Mouse (Mus musculus) MEL (cell line): ENCODE results near the gene Shank3. TPM values are rescaled to one million over a fixed set of nuclear protein-coding genes. Genes with fewer than 3 reads are reported as not detected.

Experiments used
- DNase-seq: peaks from one replicate; pipeline ENCODE4 v3.0.0; 2011; ENCODE audit warnings: low read depth, low spot score
- H3K27ac ChIP-seq: 2 replicates; pipeline ENCODE4 v1.5.1; 2012; ENCODE audit warnings: low read depth, mild to moderate bottlenecking, control low read depth, low read length, moderate library complexity; ENCODE audit not compliant: control insufficient read depth
- H3K27me3 ChIP-seq, 2 experiments: fragments of 150-350 bp in 1 of 2; sonication (generic) in 1 of 2; 2 replicates each; pipeline ENCODE4 v1.6.1; 2012; ENCODE audit warnings: low read length in 2 of 2, mild to moderate bottlenecking in 2 of 2, improper control_type of control experiment in 1 of 2, moderate library complexity in 1 of 2; ENCODE audit not compliant: insufficient read depth in 2 of 2, control insufficient read depth in 1 of 2
- H3K36me3 ChIP-seq, 2 experiments: 2 replicates each; pipeline ENCODE4 v1.6.1; 2012 to 2014; ENCODE audit warnings: low read length in 2 of 2, improper control_type of control experiment in 1 of 2, inconsistent platforms in 1 of 2, mild to moderate bottlenecking in 1 of 2; ENCODE audit not compliant: insufficient read depth in 2 of 2, control insufficient read depth in 1 of 2
- H3K4me1 ChIP-seq, 2 experiments: fragments of 150-350 bp in 1 of 2; sonication (generic) in 1 of 2; 2 replicates each; pipeline ENCODE4 v1.6.1; 2012; ENCODE audit warnings: low read length in 2 of 2, improper control_type of control experiment in 1 of 2, mild to moderate bottlenecking in 1 of 2; ENCODE audit not compliant: insufficient read depth in 2 of 2, control insufficient read depth in 1 of 2
- H3K4me3 ChIP-seq, 2 experiments: fragments of 150-350 bp in 1 of 2; sonication (generic) in 1 of 2; 2 replicates each; pipeline ENCODE4 v1.5.1; 2012; ENCODE audit warnings: low read depth in 2 of 2, low read length in 2 of 2, mild to moderate bottlenecking in 2 of 2, moderate library complexity in 2 of 2, control low read depth in 1 of 2, improper control_type of control experiment in 1 of 2; ENCODE audit not compliant: control insufficient read depth in 1 of 2, insufficient read depth in 1 of 2
- H3K79me2 ChIP-seq: 2 replicates; pipeline ENCODE4 v1.6.1; 2012; ENCODE audit warnings: mild to moderate bottlenecking, low read length, moderate library complexity; ENCODE audit not compliant: control insufficient read depth, poor library complexity, insufficient read depth
- H3K9ac ChIP-seq: 2 replicates; pipeline ENCODE4 v1.6.1; 2012; ENCODE audit warnings: low read depth, mild to moderate bottlenecking, control low read depth, low read length, moderate library complexity; ENCODE audit not compliant: control insufficient read depth, poor library complexity, severe bottlenecking
- H3K9me3 ChIP-seq: fragments of 150-350 bp; sonication (generic); replicated peaks from 2 replicates; pipeline ENCODE4 v1.6.1; 2012; ENCODE audit warnings: mild to moderate bottlenecking, low read length, improper control_type of control experiment, moderate library complexity; ENCODE audit not compliant: insufficient read depth
- CHD1 ChIP-seq: IDR thresholded peaks from 2 replicates; pipeline ENCODE4 v1.6.1; 2012; ENCODE audit warnings: low read depth, mild to moderate bottlenecking, inconsistent platforms, low read length, improper control_type of control experiment
- CHD2 ChIP-seq: IDR thresholded peaks from 2 replicates; pipeline ENCODE4 v1.6.1; 2011; ENCODE audit warnings: low read length, improper control_type of control experiment
- CTCF ChIP-seq, 3 experiments: IDR thresholded peaks in 2 of 3; conservative IDR thresholded peaks in 1 of 3; 2 replicates each; pipeline ENCODE4 v1.5.1; 2011 to 2012; ENCODE audit warnings: low read length in 3 of 3, low read depth in 2 of 3, mild to moderate bottlenecking in 2 of 3, improper control_type of control experiment in 1 of 3, inconsistent platforms in 1 of 3, mixed read lengths in 1 of 3, moderate library complexity in 1 of 3; ENCODE audit not compliant: control insufficient read depth in 1 of 3, insufficient read depth in 1 of 3, poor library complexity in 1 of 3, severe bottlenecking in 1 of 3
- ETS1 ChIP-seq: IDR thresholded peaks from 2 replicates; pipeline ENCODE4 v1.6.1; 2012; ENCODE audit warnings: low read depth, mild to moderate bottlenecking, inconsistent platforms, low read length, improper control_type of control experiment, moderate library complexity
- GABPA ChIP-seq: IDR thresholded peaks from 2 replicates; pipeline ENCODE4 v1.6.1; 2012; ENCODE audit warnings: low read depth, mild to moderate bottlenecking, inconsistent platforms, low read length, improper control_type of control experiment, moderate library complexity
- GATA1 ChIP-seq: IDR thresholded peaks from 2 replicates; pipeline ENCODE4 v1.6.1; 2011; ENCODE audit warnings: low read depth, low read length, improper control_type of control experiment
- JUND ChIP-seq: IDR thresholded peaks from 2 replicates; pipeline ENCODE4 v1.6.1; 2011; ENCODE audit warnings: low read depth, mild to moderate bottlenecking, improper control_type of control experiment, low read length
- KAT2A ChIP-seq: conservative IDR thresholded peaks from 2 replicates; pipeline ENCODE4 v1.6.1; 2012; ENCODE audit warnings: low read depth, low read length, improper control_type of control experiment, inconsistent platforms
- MAX ChIP-seq: IDR thresholded peaks from 2 replicates; pipeline ENCODE4 v1.6.1; 2011; ENCODE audit warnings: low read length, improper control_type of control experiment
- MAZ ChIP-seq: IDR thresholded peaks from 2 replicates; pipeline ENCODE4 v1.6.1; 2012; ENCODE audit warnings: low read depth, mild to moderate bottlenecking, inconsistent platforms, low read length, improper control_type of control experiment
- MEF2A ChIP-seq: IDR thresholded peaks from 2 replicates; pipeline ENCODE4 v1.6.1; 2014; ENCODE audit warnings: low read depth, mild to moderate bottlenecking, inconsistent platforms, low read length, improper control_type of control experiment; ENCODE audit not compliant: poor library complexity, insufficient replicate concordance, severe bottlenecking; ENCODE audit errors: extremely low read depth
- MXI1 ChIP-seq: IDR thresholded peaks from 2 replicates; pipeline ENCODE4 v1.6.1; 2011; ENCODE audit warnings: mild to moderate bottlenecking, low read depth, low read length, improper control_type of control experiment
- MYB ChIP-seq: IDR thresholded peaks from 2 replicates; pipeline ENCODE4 v1.6.1; 2011; ENCODE audit warnings: mild to moderate bottlenecking, low read depth, low read length, improper control_type of control experiment
- NELFE ChIP-seq: IDR thresholded peaks from 2 replicates; pipeline ENCODE4 v1.6.1; 2011; ENCODE audit warnings: low read depth, low read length, improper control_type of control experiment
- NRF1 ChIP-seq: IDR thresholded peaks from 2 replicates; pipeline ENCODE4 v1.6.1; 2014; ENCODE audit warnings: low read depth, mild to moderate bottlenecking, inconsistent platforms, low read length, improper control_type of control experiment, moderate library complexity; ENCODE audit not compliant: poor library complexity, insufficient read depth, severe bottlenecking
- POLR2AphosphoS5 ChIP-seq: IDR thresholded peaks from 2 replicates; pipeline ENCODE4 v1.6.1; 2012; ENCODE audit warnings: low read depth, borderline replicate concordance, mild to moderate bottlenecking, inconsistent platforms, low read length, moderate library complexity, mixed read lengths
- RAD21 ChIP-seq: IDR thresholded peaks from 2 replicates; pipeline ENCODE4 v1.6.1; 2011; ENCODE audit warnings: mild to moderate bottlenecking, low read depth, low read length, improper control_type of control experiment
- RCOR1 ChIP-seq: IDR thresholded peaks from 2 replicates; pipeline ENCODE4 v1.6.1; 2012; ENCODE audit warnings: low read depth, mild to moderate bottlenecking, inconsistent platforms, low read length, improper control_type of control experiment
- SMC3 ChIP-seq: IDR thresholded peaks from 2 replicates; pipeline ENCODE4 v1.6.1; 2011; ENCODE audit warnings: low read depth, low read length, improper control_type of control experiment
- TBP ChIP-seq: IDR thresholded peaks from 2 replicates; pipeline ENCODE4 v1.8.0; 2011; ENCODE audit warnings: low read depth, low read length, improper control_type of control experiment
- TCF12 ChIP-seq: IDR thresholded peaks from 2 replicates; pipeline ENCODE4 v1.6.1; 2014; ENCODE audit warnings: low read depth, mild to moderate bottlenecking, inconsistent platforms, low read length, improper control_type of control experiment, moderate library complexity
- UBTF ChIP-seq: IDR thresholded peaks from 2 replicates; pipeline ENCODE4 v1.6.1; 2012; ENCODE audit warnings: low read depth, mild to moderate bottlenecking, inconsistent platforms, low read length, improper control_type of control experiment, moderate library complexity, borderline replicate concordance; ENCODE audit not compliant: insufficient read depth
- USF1 ChIP-seq: IDR thresholded peaks from 2 replicates; pipeline ENCODE4 v1.6.1; 2014; ENCODE audit warnings: low read depth, mild to moderate bottlenecking, inconsistent platforms, low read length, improper control_type of control experiment, moderate library complexity
- USF2 ChIP-seq, 2 experiments: IDR thresholded peaks; 2 replicates each; pipeline ENCODE4 v1.6.1; 2011 to 2012; ENCODE audit warnings: improper control_type of control experiment in 2 of 2, low read length in 2 of 2, borderline replicate concordance in 1 of 2, inconsistent platforms in 1 of 2, low read depth in 1 of 2, mild to moderate bottlenecking in 1 of 2; ENCODE audit not compliant: insufficient read depth in 1 of 2
- ZC3H11A ChIP-seq: IDR thresholded peaks from 2 replicates; pipeline ENCODE4 v1.6.1; 2012; ENCODE audit warnings: low read depth, mild to moderate bottlenecking, inconsistent platforms, low read length, improper control_type of control experiment
- ZKSCAN1 ChIP-seq: IDR thresholded peaks from 2 replicates; pipeline ENCODE4 v1.6.1; 2012; ENCODE audit warnings: low read depth, mild to moderate bottlenecking, inconsistent platforms, low read length, improper control_type of control experiment, moderate library complexity
- ZMIZ1 ChIP-seq: IDR thresholded peaks from 2 replicates; pipeline ENCODE4 v1.6.1; 2012; ENCODE audit warnings: low read depth, mild to moderate bottlenecking, inconsistent platforms, low read length, improper control_type of control experiment, moderate library complexity
- ZNF384 ChIP-seq: IDR thresholded peaks from 2 replicates; pipeline ENCODE4 v1.6.1; 2012; ENCODE audit warnings: low read depth, mild to moderate bottlenecking, inconsistent platforms, low read length, improper control_type of control experiment
- polyA plus RNA-seq, 2 experiments: library from polyadenylated mRNA; stranded (reverse) in 1 of 2; unstranded in 1 of 2; fragments of >175 nt in 1 of 2; fragments of >200 nt in 1 of 2; gene quantifications; 2 replicates each; pipeline versions ENCODE4 v1.2.1 to v1.2.4; 2012; ENCODE audit warnings: low replicate concordance in 2 of 2, low read depth in 1 of 2; ENCODE audit not compliant: insufficient read length in 2 of 2, insufficient read depth in 1 of 2, missing spikeins in 1 of 2
- total RNA-seq: library from RNA; depleted of rRNA; stranded (reverse); fragments of 300-350 nt; gene quantifications from 2 replicates; pipeline ENCODE4 v1.2.3, GENCODE M21; 2012

Gene Shank3
- total and polyA plus RNA-seq, 3 experiments, result 14.2 to 20.3 TPM; not detected in 1

DNA sequence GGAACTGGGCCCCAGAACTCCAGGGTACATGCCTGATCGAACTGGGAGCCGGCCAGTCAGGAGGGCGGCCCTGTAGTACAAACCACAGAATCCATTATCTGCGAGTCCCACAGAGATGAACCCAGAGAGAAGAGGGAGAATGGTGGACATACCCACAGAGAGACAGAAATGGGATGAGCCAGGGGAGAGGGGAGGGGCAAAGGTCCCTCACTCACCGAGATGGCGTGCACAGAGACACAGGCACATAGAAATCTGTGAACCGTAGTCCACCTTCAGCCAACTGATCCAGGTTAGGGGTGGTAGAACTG is 24.2 kb upstream of the Shank3 start:
- Histone ChIP-seq H3K9me3 (no peaks in the 10 kb centered on the region), H3K79me2 (no peaks in the 10 kb centered on the region; the same call in 1 of the 2 replicates), H3K36me3 (no peaks in the 10 kb centered on the region), H3K4me1 (peaks cover 0 to 9% of the 10 kb centered on the region in 2 experiments; a peak in 2 of 4 replicates), H3K27me3 (no peaks in the 10 kb centered on the region), H3K27ac (no peak overlapping the region), H3K9ac (peak overlapping the region; percentile 81), H3K4me3 (peak overlapping the region; percentile 76)
- peak; percentile 39 for DNase-seq
- no peak for TF ChIP-seq ZKSCAN1
- no peak for TF ChIP-seq UBTF
- no peak for TF ChIP-seq MAZ
- TF ChIP-seq ZMIZ1, result no peak
- no peak for TF ChIP-seq GABPA
- TF ChIP-seq SMC3, result no peak
- TF ChIP-seq TCF12, result no peak
- TF ChIP-seq USF1, result no peak

DNA sequence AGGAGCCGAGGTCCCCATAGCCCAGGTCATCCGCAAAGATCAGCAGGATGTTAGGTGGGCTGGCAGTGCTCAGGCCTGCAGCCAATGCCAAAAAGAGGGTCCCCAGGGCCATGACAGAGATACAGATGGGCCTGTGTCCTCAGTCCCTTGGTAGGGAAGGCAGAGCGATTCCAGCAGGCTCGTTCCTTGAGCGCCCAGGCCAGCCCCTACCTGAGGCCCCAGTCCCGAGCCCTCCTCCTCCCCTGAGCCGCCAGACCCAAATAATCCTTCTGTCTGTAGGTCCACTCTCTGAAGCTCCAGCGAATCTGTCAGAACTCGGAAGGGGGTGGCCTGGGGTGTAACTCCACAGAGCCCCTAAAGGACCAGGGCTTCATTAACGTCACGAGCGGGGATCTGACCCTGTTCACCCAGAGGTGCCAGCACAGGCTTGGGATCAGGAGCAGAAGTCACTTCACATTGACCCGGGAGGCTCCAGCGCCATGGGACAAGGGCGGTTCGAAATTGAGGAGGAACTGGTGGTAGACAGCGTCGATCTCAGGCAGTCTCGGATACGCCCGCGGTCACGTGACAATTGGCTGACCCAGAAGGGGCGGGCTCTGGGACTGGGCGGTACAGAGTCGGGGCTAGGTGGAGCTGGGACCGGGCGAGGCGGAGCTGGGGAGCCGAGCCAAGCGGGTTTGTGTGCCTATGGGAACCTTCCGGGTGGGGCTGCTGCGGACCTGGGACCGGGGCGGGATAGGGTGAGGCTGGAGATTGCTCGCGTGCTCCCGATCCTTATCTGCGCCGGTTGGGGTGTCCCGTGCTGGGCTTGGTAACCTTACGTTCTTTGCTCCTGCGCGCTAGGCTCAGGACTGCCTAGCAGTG is 23.6 kb upstream of the Shank3 start:
- Histone ChIP-seq H3K27me3 (no peaks in the 10 kb centered on the region), H3K9me3 (no peaks in the 10 kb centered on the region), H3K4me3 (peak overlapping the region; percentile 76), H3K4me1 (peaks cover 0 to 9% of the 10 kb centered on the region in 2 experiments; a peak in 2 of 4 replicates), H3K9ac (peak overlapping the region; percentile 81), H3K79me2 (no peaks in the 10 kb centered on the region; the same call in 1 of the 2 replicates), H3K36me3 (no peaks in the 10 kb centered on the region), H3K27ac (peak overlapping the region; percentile 91)
- DNase-seq, result peak; percentile 97
- TF ChIP-seq ZNF384 (no peak), ETS1 (peak; percentile 63), MYB (no peak), USF1 (peak; percentile 98), JUND (no peak), SMC3 (no peak), TBP (no peak; the same call in 1 of the 2 replicates), POLR2AphosphoS5 (no peak), MAX (peak; percentile 89), CTCF (IDR thresholded peaks at IDR 0.05 in 2 of 3, conservative IDR thresholded peaks at IDR 0.05 in 1 of 3; ENCODE audit: control insufficient read depth in 1 of 3, insufficient read depth in 1 of 3, low read depth in 2 of 3, low read length in 3 of 3, poor library complexity in 1 of 3, severe bottlenecking in 1 of 3) (no peak), MEF2A (no peak), RAD21 (no peak), RCOR1 (0 out of 2 replicates have a peak, but pooled peaks have one; percentile 27), NRF1 (peak; percentile 58; the same call in 1 of the 2 replicates), CHD2 (no peak), UBTF (0 out of 2 replicates have a peak, but pooled peaks have one; percentile 57), CHD1 (no peak), MXI1 (peak; percentile 71), USF2 (IDR thresholded peaks at IDR 0.05; ENCODE audit: borderline replicate concordance in 1 of 2, insufficient read depth in 1 of 2, low read depth in 1 of 2, low read length in 2 of 2) (peak; percentile 77 to 90), MAZ (peak; percentile 65; the same call in 1 of the 2 replicates), KAT2A (no peak), TCF12 (peak; percentile 27; the same call in 1 of the 2 replicates), ZC3H11A (no peak), ZMIZ1 (peak; percentile 78; the same call in 1 of the 2 replicates), NELFE (peak; percentile 87), ZKSCAN1 (no peak), GATA1 (peak; percentile 67)
